Mouse (Mus musculus) kidney, adult 8-10 months (tissue): ENCODE data around the gene Rab11a.
"Not testable (repeated sequence)": the region's sequence is repeated elsewhere in the genome, so short reads cannot be mapped to it uniquely, and the experiment has no call there.

Experiments
- DNase-seq, 2 experiments: peaks; one replicate each; pipeline ENCODE4 v3.0.0; 2022

The Rab11a gene

GRCm38 (mm10) chr9:64690771-64691170 lies 46.8 kb downstream of the Rab11a start:
- DNase-seq = no peak

GRCm38 (mm10) chr9:64688015-64688394 lies 49.6 kb downstream of the Rab11a start:
- no peak for DNase-seq

- peak in 1 of 2 experiments; percentile 8 for DNase-seq
These were observed 50.2 kb downstream of the Rab11a start for GRCm38 (mm10) chr9:64687122-64688014.

- DNase-seq = not testable (repeated sequence)
These were observed 65.9 kb downstream of the Rab11a start for GRCm38 (mm10) chr9:64671341-64672319.

- no peak for DNase-seq
These were observed 69.6 kb downstream of the Rab11a start for GRCm38 (mm10) chr9:64668001-64668400.

- peak in 1 of 2 experiments; percentile 11 for DNase-seq
These were observed 70.0 kb downstream of the Rab11a start for GRCm38 (mm10) chr9:64667513-64667912.

- peak in 1 of 2 experiments; percentile 13 for DNase-seq
These were observed 71.0 kb downstream of the Rab11a start for GRCm38 (mm10) chr9:64666549-64666948.
